Mouse (Mus musculus) myocyte (in vitro differentiated cells): Measurements from ENCODE around the gene Mark4.

Source experiments
- CEBPB ChIP-seq: IDR thresholded peaks from 2 replicates; pipeline ENCODE4 v1.6.1; 2011; ENCODE audit warnings: mild to moderate bottlenecking, moderate library complexity; ENCODE audit not compliant: poor library complexity, insufficient read depth, severe bottlenecking
- E2F4 ChIP-seq: IDR thresholded peaks from one replicate; pipeline ENCODE4 v1.6.1; 2011; ENCODE audit warnings: mild to moderate bottlenecking, control low read depth, moderate library complexity; ENCODE audit not compliant: insufficient read depth
- MAX ChIP-seq: IDR thresholded peaks from one replicate; pipeline ENCODE4 v1.6.1; 2011; ENCODE audit warnings: low read depth, mild to moderate bottlenecking, control low read depth
- MYOD1 ChIP-seq, 3 experiments: IDR thresholded peaks; one replicate each; pipeline ENCODE4 v1.6.1; 2011; ENCODE audit warnings: control low read depth in 2 of 3, low read depth in 2 of 3, mild to moderate bottlenecking in 2 of 3, moderate library complexity in 1 of 3; ENCODE audit not compliant: insufficient read length in 2 of 3, control insufficient read depth in 1 of 3
- POLR2A ChIP-seq: IDR thresholded peaks from one replicate; pipeline ENCODE4 v1.6.1; 2011; ENCODE audit warnings: low read depth, mild to moderate bottlenecking, control low read depth, moderate library complexity; ENCODE audit not compliant: insufficient read length
- POLR2AphosphoS2 ChIP-seq: IDR thresholded peaks from one replicate; pipeline ENCODE4 v1.6.1; 2011; ENCODE audit warnings: low read depth, control low read depth; ENCODE audit not compliant: insufficient read length
- REST ChIP-seq: IDR thresholded peaks from one replicate; pipeline ENCODE4 v1.6.1; 2011; ENCODE audit warnings: mild to moderate bottlenecking, control low read depth, moderate library complexity; ENCODE audit not compliant: insufficient read depth, insufficient read length
- SRF ChIP-seq: IDR thresholded peaks from one replicate; pipeline ENCODE4 v1.6.1; 2011; ENCODE audit warnings: low read depth; ENCODE audit not compliant: control insufficient read depth, insufficient read length
- TCF12 ChIP-seq: IDR thresholded peaks from one replicate; pipeline ENCODE4 v1.6.1; 2011; ENCODE audit warnings: mild to moderate bottlenecking, control low read depth; ENCODE audit not compliant: poor library complexity, insufficient read depth, severe bottlenecking
- TCF3 ChIP-seq: IDR thresholded peaks from one replicate; pipeline ENCODE4 v1.6.1; 2011; ENCODE audit warnings: low read depth, control low read depth; ENCODE audit not compliant: insufficient read length
- USF1 ChIP-seq: IDR thresholded peaks from one replicate; pipeline ENCODE4 v1.6.1; 2011; ENCODE audit warnings: low read depth, mild to moderate bottlenecking, control low read depth, moderate library complexity

- no peak for TF ChIP-seq POLR2A
- TF ChIP-seq MYOD1 (IDR thresholded peaks at IDR 0.05; ENCODE audit: control insufficient read depth in 1 of 3, insufficient read length in 2 of 3, low read depth in 2 of 3), result no peak
- no peak for TF ChIP-seq USF1
- no peak for TF ChIP-seq TCF12
- no peak for TF ChIP-seq MAX
- no peak for TF ChIP-seq CEBPB
- no peak for TF ChIP-seq REST
- TF ChIP-seq POLR2AphosphoS2, result no peak
- no peak for TF ChIP-seq TCF3
- no peak for TF ChIP-seq E2F4
- no peak for TF ChIP-seq SRF
These were observed 37.6 kb upstream of the Mark4 start for GRCm38 (mm10) chr7:19496214-19496555.
